1 mouse cellular context compared by ENCODE assay signal in the genomic region with DNA sequence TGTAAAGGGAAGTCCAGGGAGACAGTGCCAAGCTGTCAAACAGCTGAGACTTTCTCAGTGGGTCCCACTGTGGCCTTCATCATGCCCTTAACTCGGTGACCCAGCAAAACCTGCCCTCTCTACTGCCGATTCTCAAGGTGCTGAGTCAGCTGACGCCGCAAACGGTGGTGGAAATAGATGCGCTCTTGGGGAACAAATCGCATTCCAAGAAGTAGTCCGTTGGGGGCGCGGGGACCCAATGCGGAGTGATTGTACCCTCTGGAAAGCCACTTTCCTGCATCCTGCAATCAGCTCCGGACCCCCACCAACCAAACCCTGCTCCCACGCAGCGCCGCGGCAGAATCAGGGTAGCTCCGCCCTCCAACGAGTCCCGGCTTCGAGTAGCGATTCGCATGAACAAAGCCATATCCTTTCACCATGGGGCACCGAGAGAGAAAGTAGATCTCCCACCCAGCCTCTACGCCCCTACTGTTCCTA.
TF ChIP-seq lines count a peak whose summit lies in the region.

No protein-coding gene starts in this region.

TF ChIP-seq in CH12.LX, 34 proteins besides CTCF, POLR2A, EP300 and RAD21 (continued from another document):
- TF ChIP-seq JUND (conservative IDR thresholded peaks at IDR 0.05; ENCODE audit: low read depth, low read length) (no peak), SMC3 (IDR thresholded peaks at IDR 0.05; ENCODE audit: low read depth, low read length) (no peak), SIN3A (IDR thresholded peaks at IDR 0.05; ENCODE audit: low read length) (peak; percentile 28; the same call in 1 of the 2 replicates), MYC (IDR thresholded peaks at IDR 0.05; ENCODE audit: low read depth, low read length) (no peak), MXI1 (IDR thresholded peaks at IDR 0.05; ENCODE audit: low read depth, low read length) (no peak), KAT2A (IDR thresholded peaks at IDR 0.05; ENCODE audit: insufficient replicate concordance, low read length) (peak; percentile 87), RCOR1 (conservative IDR thresholded peaks at IDR 0.05; ENCODE audit: low read depth, low read length) (no peak), NELFE (IDR thresholded peaks at IDR 0.05; ENCODE audit: low read depth, low read length) (peak; percentile 82), IRF4 (IDR thresholded peaks at IDR 0.05; ENCODE audit: low read depth, low read length) (peak; percentile 53; the same call in 1 of the 2 replicates), MEF2A (IDR thresholded peaks at IDR 0.05; ENCODE audit: borderline replicate concordance, low read depth, low read length) (0 out of 2 replicates have a peak, but pooled peaks have one; percentile 24), ZNF384 (IDR thresholded peaks at IDR 0.05; ENCODE audit: low read depth, low read length) (no peak), TCF12 (IDR thresholded peaks at IDR 0.05; ENCODE audit: low read depth, low read length) (peak; percentile 68), MAFK (IDR thresholded peaks at IDR 0.05; ENCODE audit: insufficient replicate concordance, low read length) (peak; percentile 99), ZMIZ1 (IDR thresholded peaks at IDR 0.05; ENCODE audit: low read depth, low read length) (no peak), HCFC1 (IDR thresholded peaks at IDR 0.05; ENCODE audit: low read depth, low read length) (peak; percentile 56), ELF1 (IDR thresholded peaks at IDR 0.05; ENCODE audit: low read depth, low read length) (0 out of 2 replicates have a peak, but pooled peaks have one; percentile 14), TBP (conservative IDR thresholded peaks at IDR 0.05; ENCODE audit: low read depth, low read length) (0 out of 2 replicates have a peak, but pooled peaks have one; percentile 48), PAX5 (IDR thresholded peaks at IDR 0.05; ENCODE audit: low read length) (no peak), MAZ (IDR thresholded peaks at IDR 0.05; ENCODE audit: low read depth, low read length) (no peak; the same call in 1 of the 2 replicates), POLR2AphosphoS2 (IDR thresholded peaks at IDR 0.05; ENCODE audit: low read depth, low read length) (no peak; the same call in 1 of the 2 replicates), USF1 (IDR thresholded peaks at IDR 0.05; ENCODE audit: low read depth, low read length) (no peak)
